Mouse (Mus musculus) MN1 (cell line): ENCODE data around the gene Serinc4.
A peak's percentile ranks its signal among the peaks of the same experiment; 100 is the strongest.

Experiments used
- DNase-seq: peaks from one replicate; pipeline ENCODE4 v3.0.0-alpha.2; 2016; ENCODE audit warnings: low spot score

The Serinc4 gene

DNA sequence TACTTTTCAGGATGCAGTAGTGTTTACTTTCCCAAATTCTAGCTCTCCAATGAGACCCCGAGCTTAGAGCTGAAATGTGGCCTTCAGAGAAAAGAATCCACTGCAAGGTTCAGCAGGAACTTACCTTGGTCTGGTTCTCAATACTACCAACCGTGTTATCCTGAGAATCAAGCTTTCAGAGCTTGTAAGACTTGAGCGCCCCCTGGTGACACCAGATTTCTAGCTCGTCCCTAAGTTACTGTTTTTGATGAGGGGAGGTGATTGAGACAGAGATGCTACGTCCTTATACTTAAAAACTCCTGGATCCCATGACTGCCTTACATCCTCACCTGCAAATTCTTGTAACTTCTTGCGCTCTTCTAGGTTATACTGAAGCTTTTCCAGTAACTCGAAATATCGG is 60.0 kb downstream of the Serinc4 start:
- peak; percentile 79 for DNase-seq
